Mouse (Mus musculus): ENCODE data around the gene Ubl7.

DNA sequence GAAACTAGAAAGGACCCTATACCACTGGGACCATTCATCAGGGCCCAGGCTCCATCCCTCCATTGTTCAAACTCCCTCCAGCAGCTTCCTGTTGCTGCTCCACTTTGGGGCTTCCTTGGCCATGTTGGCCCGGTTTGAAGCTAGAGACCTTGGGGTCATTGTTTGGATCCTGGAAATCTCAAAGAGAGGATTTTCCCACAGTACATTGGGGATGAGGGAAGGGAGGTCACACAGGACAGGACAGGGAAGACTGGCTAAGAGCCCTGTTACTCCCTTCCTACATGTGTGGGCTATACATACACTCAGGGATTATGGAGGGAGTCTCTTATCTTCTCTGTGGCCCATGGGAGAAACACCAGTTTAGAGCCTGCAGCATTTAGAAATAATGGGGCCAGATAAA lies 47.8 kb downstream of the Ubl7 start:
- TF ChIP-seq CTCF (IDR thresholded peaks at IDR 0.05; ENCODE audit: insufficient read depth, low read length), result no peak
- TF ChIP-seq POLR2A (IDR thresholded peaks at IDR 0.05; ENCODE audit: borderline replicate concordance, extremely low read depth, low read depth, low read length), result no peak

Data from lung, adult 2 months (tissue).